14 mouse cellular contexts compared by ENCODE assay signal in the genomic region with DNA sequence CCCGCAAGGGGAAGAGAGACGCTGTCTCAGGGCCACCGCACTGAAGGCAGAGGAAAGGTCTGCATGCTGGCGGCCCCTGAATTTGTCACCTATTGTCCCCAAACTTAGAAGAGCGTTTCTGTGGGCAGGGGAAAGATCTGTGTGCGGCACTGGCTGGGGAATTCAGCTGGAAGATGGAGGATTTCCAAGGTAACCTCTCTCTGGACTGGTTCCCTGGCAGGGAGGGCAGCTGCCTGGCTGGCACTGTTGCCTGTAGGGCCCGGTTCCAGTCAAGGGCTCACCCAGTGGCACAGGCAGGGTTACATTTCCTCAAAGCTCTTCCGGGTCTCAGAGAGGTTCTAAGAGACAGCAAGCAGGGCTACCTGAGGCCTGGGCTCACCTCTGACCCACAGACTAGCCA.
DNase-seq lines count a peak whose midpoint lies in the region; ATAC-seq lines count a peak whose summit lies in the region.
"Had no signal": no experiment of that assay in that cellular context is flagged by ENCODE, and none has a peak within 500 bp of the region (broad histone marks: within the 10 kb centered on the region; RNA-seq: fewer than 3 reads in every experiment).

No protein-coding gene starts in this region.

- DNase-seq in cerebellum, adult 11 months = peak; percentile 18
- DNase-seq in layer of hippocampus, postnatal 14 days (ENCODE audit: low spot score in 2 of 2) = peak; percentile 34 to 56
- no peak for DNase-seq in layer of hippocampus, adult 11-12 months (ENCODE audit: low spot score)
- DNase-seq in cerebellum, adult 11-12 months = peak; percentile 13
- DNase-seq in gastrocnemius, postnatal 14 days = peak; percentile 63
- no peak for DNase-seq in lung, adult 18-20 months
- DNase-seq: B cell, adult 2 months; embryo, embryonic 11 days; forebrain, postnatal 0 days; thymus, postnatal 25 days had no signal

- H3K4me2 ChIP-seq in kidney, embryonic 16.5 days (replicated peaks; ENCODE audit: low read depth, low read length) = no peak overlapping the region
- H3K4me2 ChIP-seq: lung, embryonic 15.5 days had no signal

- H3K27ac ChIP-seq in kidney, embryonic 16.5 days (ENCODE audit: low read length) = no peak overlapping the region
- H3K27ac ChIP-seq: lung, embryonic 15.5 days had no signal

- H3K9me3 ChIP-seq in kidney, embryonic 16.5 days (ENCODE audit: low read length) = no peaks in the 10 kb centered on the region
- H3K9me3 ChIP-seq: lung, embryonic 15.5 days had no signal

- no peaks in the 10 kb centered on the region for H3K36me3 ChIP-seq in kidney, embryonic 16.5 days (ENCODE audit: insufficient read depth, low read length)
- H3K36me3 ChIP-seq: lung, embryonic 15.5 days had no signal

- H3K9ac ChIP-seq in kidney, embryonic 16.5 days (replicated peaks; ENCODE audit: low read length) = no peak overlapping the region
- H3K9ac ChIP-seq: forebrain, postnatal 0 days; lung, embryonic 15.5 days had no signal

- 87% methylated on average over 8 of the region's 8 CpGs for WGBS in kidney, embryonic 16.5 days

- H3K27me3 ChIP-seq in kidney, embryonic 16.5 days (ENCODE audit: insufficient read depth, low read length) = peaks cover 2% of the 10 kb centered on the region

- 0 out of 2 replicates have a peak, but pooled peaks cover 8% of the 10 kb centered on the region for H3K4me1 ChIP-seq in kidney, embryonic 16.5 days (ENCODE audit: insufficient read depth, low read length)

- ATAC-seq in cerebellum, adult (ENCODE audit: insufficient number of reproducible peaks, low FRiP score, low TSS enrichment) = no peak
- no peak for ATAC-seq in kidney, embryonic 16.5 days (ENCODE audit: low FRiP score, low TSS enrichment)
- ATAC-seq: forebrain, postnatal 0 days; intestine, postnatal 0 days had no signal

- intact Hi-C loops in gastrocnemius, postnatal 14 days (cut with DNase I; ENCODE audit: low total_unique reads) = no loop called here

- no peak overlapping the region for H3K4me3 ChIP-seq in kidney, embryonic 16.5 days (ENCODE audit: low read length)
- H3K4me3 ChIP-seq: lung, embryonic 15.5 days had no signal

Comparison
In these comparisons a context has a peak if more than half of its experiments do, and no peak if none do; other contexts are left out.
1. DNase-seq: peak in cerebellum, adult 11 months (single experiment), layer of hippocampus, postnatal 14 days (2 of 2), cerebellum, adult 11-12 months (single experiment) and gastrocnemius, postnatal 14 days (single experiment); none in layer of hippocampus, adult 11-12 months (single experiment) and lung, adult 18-20 months (0 of 2).